Mouse (Mus musculus): ENCODE measurements around the gene Themis2. TPM values are rescaled to one million over a fixed set of nuclear protein-coding genes. Genes with fewer than 3 reads are reported as not detected.
"Not testable (repeated sequence)": the region's sequence is repeated elsewhere in the genome, so short reads cannot be mapped to it uniquely, and the experiment has no call there.

Themis2 gene
- polyA plus RNA-seq, 1 experiment from 2014 or later, result 1.4 TPM

- peak within 1 kb of the TSS; percentile 71 for H3K4me3 ChIP-seq (ENCODE audit: low read length)
- under 1% methylated on average over 71 of the region's 71 CpGs for WGBS
- no peaks in the 10 kb centered on the region for H3K27me3 ChIP-seq (ENCODE audit: control insufficient read depth, insufficient read depth, low read length)
- no peaks in the 10 kb centered on the region for H3K9me3 ChIP-seq (ENCODE audit: control insufficient read depth, low read length)
- peaks cover 5% of the 10 kb centered on the region; the same call in 1 of the 2 replicates for H3K4me1 ChIP-seq (ENCODE audit: control insufficient read depth, insufficient read depth, low read length)
- peak within 1 kb of the TSS; percentile 70; the same call in 1 of the 2 replicates for H3K27ac ChIP-seq (ENCODE audit: low read depth, low read length)
- peaks cover 32% of the 10 kb centered on the region for H3K36me3 ChIP-seq (ENCODE audit: control insufficient read depth, insufficient read depth, low read length)
- peak within 1 kb of the TSS; percentile 58 for H3K4me2 ChIP-seq (replicated peaks; ENCODE audit: low read depth, low read length)
- ATAC-seq (ENCODE audit: low FRiP score, low TSS enrichment), result peak; percentile 96
- H3K9ac ChIP-seq (ENCODE audit: low read depth, low read length), result peak within 1 kb of the TSS; percentile 85
Observed at GRCm38 (mm10) chr4:132767914-132768876, 28.0 kb downstream of the Themis2 start, which contains the start of gene Rpa2. Gene Rpa2 (plus strand): TSS chr4:132768332.

GRCm38 (mm10) chr4:132763125-132763524 is 33.1 kb downstream of the Themis2 start:
- H3K27me3 ChIP-seq (ENCODE audit: control insufficient read depth, insufficient read depth, low read length), result not testable (repeated sequence)
- 88% methylated on average over 3 of the region's 3 CpGs for WGBS

GRCm38 (mm10) chr4:132762602-132763001 is 33.6 kb downstream of the Themis2 start:
- no peak overlapping the region for H3K27ac ChIP-seq (ENCODE audit: low read depth, low read length)
- H3K9ac ChIP-seq (ENCODE audit: low read depth, low read length), result no peak overlapping the region
- no peaks in the 10 kb centered on the region for H3K36me3 ChIP-seq (ENCODE audit: control insufficient read depth, insufficient read depth, low read length)
- H3K27me3 ChIP-seq (ENCODE audit: control insufficient read depth, insufficient read depth, low read length), result no peaks in the 10 kb centered on the region
- 72% methylated on average over 6 of the region's 6 CpGs for WGBS
- H3K4me1 ChIP-seq (ENCODE audit: control insufficient read depth, insufficient read depth, low read length), result 0 out of 2 replicates have a peak, but pooled peaks cover 2% of the 10 kb centered on the region
- H3K4me2 ChIP-seq (replicated peaks; ENCODE audit: low read depth, low read length), result no peak overlapping the region
- no peaks in the 10 kb centered on the region for H3K9me3 ChIP-seq (ENCODE audit: control insufficient read depth, low read length)
- no peak overlapping the region for H3K4me3 ChIP-seq (ENCODE audit: low read length)
- no peak for ATAC-seq (ENCODE audit: low FRiP score, low TSS enrichment)

More at GRCm38 (mm10) chr4:132763125-132763524, 33.1 kb downstream of the Themis2 start:
- H3K9ac ChIP-seq (ENCODE audit: low read depth, low read length); H3K27ac ChIP-seq (ENCODE audit: low read depth, low read length); H3K4me1 ChIP-seq (ENCODE audit: control insufficient read depth, insufficient read depth, low read length); H3K36me3 ChIP-seq (ENCODE audit: control insufficient read depth, insufficient read depth, low read length); ATAC-seq (ENCODE audit: low FRiP score, low TSS enrichment); H3K4me3 ChIP-seq (ENCODE audit: low read length); H3K9me3 ChIP-seq (ENCODE audit: control insufficient read depth, low read length); H3K4me2 ChIP-seq (replicated peaks; ENCODE audit: low read depth, low read length): not testable (repeated sequence)

GRCm38 (mm10) chr4:132760296-132760695 is 35.9 kb downstream of the Themis2 start:
- no peak for ATAC-seq (ENCODE audit: low FRiP score, low TSS enrichment)
- Histone ChIP-seq H3K9ac (ENCODE audit: low read depth, low read length) (no peak overlapping the region), H3K9me3 (ENCODE audit: control insufficient read depth, low read length) (no peaks in the 10 kb centered on the region), H3K4me2 (replicated peaks; ENCODE audit: low read depth, low read length) (no peak overlapping the region), H3K27me3 (ENCODE audit: control insufficient read depth, insufficient read depth, low read length) (no peaks in the 10 kb centered on the region), H3K4me3 (ENCODE audit: low read length) (no peak overlapping the region), H3K36me3 (ENCODE audit: control insufficient read depth, insufficient read depth, low read length) (no peaks in the 10 kb centered on the region), H3K27ac (ENCODE audit: low read depth, low read length) (no peak overlapping the region), H3K4me1 (ENCODE audit: control insufficient read depth, insufficient read depth, low read length) (peaks cover 7% of the 10 kb centered on the region; the same call in 1 of the 2 replicates)
- WGBS, result 46% methylated on average over 3 of the region's 3 CpGs

- H3K4me3 ChIP-seq (ENCODE audit: low read length), result no peak overlapping the region
- H3K27ac ChIP-seq (ENCODE audit: low read depth, low read length), result no peak overlapping the region
- 57% methylated on average over 7 of the region's 7 CpGs for WGBS
- no peaks in the 10 kb centered on the region for H3K9me3 ChIP-seq (ENCODE audit: control insufficient read depth, low read length)
- H3K9ac ChIP-seq (ENCODE audit: low read depth, low read length), result no peak overlapping the region
- peaks cover 7% of the 10 kb centered on the region; the same call in 1 of the 2 replicates for H3K4me1 ChIP-seq (ENCODE audit: control insufficient read depth, insufficient read depth, low read length)
- no peaks in the 10 kb centered on the region for H3K27me3 ChIP-seq (ENCODE audit: control insufficient read depth, insufficient read depth, low read length)
- H3K36me3 ChIP-seq (ENCODE audit: control insufficient read depth, insufficient read depth, low read length), result no peaks in the 10 kb centered on the region
- no peak for ATAC-seq (ENCODE audit: low FRiP score, low TSS enrichment)
- no peak overlapping the region; the same call in 1 of the 2 replicates for H3K4me2 ChIP-seq (replicated peaks; ENCODE audit: low read depth, low read length)
Observed at GRCm38 (mm10) chr4:132757633-132758351, 38.4 kb downstream of the Themis2 start.

- Histone ChIP-seq H3K27ac (ENCODE audit: low read depth, low read length) (no peak within 1 kb of the TSS), H3K27me3 (ENCODE audit: control insufficient read depth, insufficient read depth, low read length) (no peaks in the 10 kb centered on the region), H3K4me1 (ENCODE audit: control insufficient read depth, insufficient read depth, low read length) (peaks cover 7% of the 10 kb centered on the region; the same call in 1 of the 2 replicates), H3K9me3 (ENCODE audit: control insufficient read depth, low read length) (no peaks in the 10 kb centered on the region), H3K4me3 (ENCODE audit: low read length) (peak within 1 kb of the TSS; percentile 43), H3K36me3 (ENCODE audit: control insufficient read depth, insufficient read depth, low read length) (no peaks in the 10 kb centered on the region), H3K4me2 (replicated peaks; ENCODE audit: low read depth, low read length) (peak within 1 kb of the TSS; percentile 86), H3K9ac (ENCODE audit: low read depth, low read length) (peak within 1 kb of the TSS; percentile 38; the same call in 1 of the 2 replicates)
- WGBS, result 2% methylated on average over 22 of the region's 22 CpGs
- peak; percentile 90 for ATAC-seq (ENCODE audit: low FRiP score, low TSS enrichment)
Observed at GRCm38 (mm10) chr4:132756974-132757373, 39.2 kb downstream of the Themis2 start, which contains the start of gene Smpdl3b. Gene Smpdl3b (minus strand): TSS chr4:132757252.

GRCm38 (mm10) chr4:132752992-132753391 is 43.2 kb downstream of the Themis2 start:
- Histone ChIP-seq H3K4me3 (ENCODE audit: low read length) (no peak overlapping the region), H3K9me3 (ENCODE audit: control insufficient read depth, low read length) (no peaks in the 10 kb centered on the region), H3K9ac (ENCODE audit: low read depth, low read length) (no peak overlapping the region; the same call in 1 of the 2 replicates), H3K36me3 (ENCODE audit: control insufficient read depth, insufficient read depth, low read length) (no peaks in the 10 kb centered on the region), H3K27ac (ENCODE audit: low read depth, low read length) (no peak overlapping the region), H3K4me1 (ENCODE audit: control insufficient read depth, insufficient read depth, low read length) (peaks cover 7% of the 10 kb centered on the region; the same call in 1 of the 2 replicates), H3K4me2 (replicated peaks; ENCODE audit: low read depth, low read length) (no peak overlapping the region), H3K27me3 (ENCODE audit: control insufficient read depth, insufficient read depth, low read length) (no peaks in the 10 kb centered on the region)
- WGBS, result 74% methylated on average over 6 of the region's 6 CpGs
- no peak for ATAC-seq (ENCODE audit: low FRiP score, low TSS enrichment)

GRCm38 (mm10) chr4:132749258-132749982 is 46.8 kb downstream of the Themis2 start:
- no peak for ATAC-seq (ENCODE audit: low FRiP score, low TSS enrichment)
- Histone ChIP-seq H3K27ac (ENCODE audit: low read depth, low read length) (no peak overlapping the region), H3K9me3 (ENCODE audit: control insufficient read depth, low read length) (no peaks in the 10 kb centered on the region), H3K4me3 (ENCODE audit: low read length) (no peak overlapping the region), H3K27me3 (ENCODE audit: control insufficient read depth, insufficient read depth, low read length) (no peaks in the 10 kb centered on the region), H3K36me3 (ENCODE audit: control insufficient read depth, insufficient read depth, low read length) (no peaks in the 10 kb centered on the region), H3K4me1 (ENCODE audit: control insufficient read depth, insufficient read depth, low read length) (no peaks in the 10 kb centered on the region), H3K9ac (ENCODE audit: low read depth, low read length) (no peak overlapping the region), H3K4me2 (replicated peaks; ENCODE audit: low read depth, low read length) (no peak overlapping the region)
- 82% methylated on average over 6 of the region's 6 CpGs for WGBS
